Mouse (Mus musculus) thymus, postnatal 14 days (tissue): ENCODE measurements around the gene Cd2.

Experiments
- DNase-seq: peaks from one replicate; pipeline ENCODE4 v3.0.0; 2021

Gene Cd2

DNA sequence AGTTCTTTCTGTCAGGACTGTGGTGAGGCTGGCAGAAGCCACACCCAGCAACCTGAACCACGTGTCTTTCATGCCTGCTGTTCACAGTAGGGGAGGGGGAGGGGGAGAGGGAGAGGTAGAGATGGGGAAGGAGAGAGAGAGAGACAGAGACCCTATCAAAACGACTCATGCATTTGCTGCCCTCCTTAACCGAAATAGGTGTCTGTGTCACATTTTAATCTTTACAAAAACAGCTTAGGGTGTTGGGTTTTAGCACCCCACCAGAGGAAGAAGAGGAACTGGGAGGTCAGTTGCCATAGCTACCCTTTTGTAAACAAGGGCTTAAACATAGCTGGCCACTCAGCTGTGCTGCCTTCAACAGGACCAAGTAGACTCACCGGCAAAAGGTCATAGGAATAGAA is at the start of gene Cd2:
Cd2 (minus strand) TSS at position 29 of the 401 bp plus-strand sequence.
- peak; percentile 78 for DNase-seq

DNA sequence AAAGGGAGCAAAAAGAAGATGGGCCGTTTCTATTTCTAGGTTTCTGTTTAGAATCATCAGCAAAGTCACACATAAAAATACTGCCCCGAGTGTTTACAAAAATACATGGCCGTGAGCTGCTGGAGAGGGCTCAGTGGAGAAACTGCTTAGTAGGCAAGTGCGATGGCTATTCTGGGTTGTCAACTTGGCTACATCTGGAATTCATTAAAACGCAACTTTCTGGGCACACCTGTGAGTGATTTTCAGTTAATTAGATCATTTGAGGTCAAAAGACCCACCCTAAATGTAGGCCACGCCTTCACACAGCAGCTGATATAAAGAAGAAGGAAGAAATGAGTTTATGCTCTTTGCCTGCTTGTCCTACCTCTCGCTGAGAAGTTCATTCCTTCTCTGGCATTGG is 40.9 kb upstream of the Cd2 start:
- no peak for DNase-seq

DNA sequence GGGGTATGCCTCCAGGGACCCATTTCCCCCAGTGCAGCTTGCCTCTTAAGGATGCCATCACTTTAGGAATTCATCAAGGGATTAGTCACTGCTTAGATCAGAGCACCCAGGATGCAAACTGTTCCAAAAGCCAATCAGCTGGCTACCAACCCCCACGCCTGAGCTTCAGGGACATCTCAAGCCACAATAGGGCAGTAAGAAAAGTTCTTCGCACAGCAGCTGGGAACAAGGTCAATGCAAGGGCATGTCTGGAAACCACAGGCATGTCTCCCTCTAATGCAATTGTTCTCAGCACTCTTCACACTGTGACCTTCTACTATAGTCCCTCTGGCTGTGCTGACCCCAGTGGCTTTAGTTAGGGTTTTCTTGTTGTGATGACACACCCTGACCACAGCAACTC is 39.5 kb upstream of the Cd2 start:
- no peak for DNase-seq

DNA sequence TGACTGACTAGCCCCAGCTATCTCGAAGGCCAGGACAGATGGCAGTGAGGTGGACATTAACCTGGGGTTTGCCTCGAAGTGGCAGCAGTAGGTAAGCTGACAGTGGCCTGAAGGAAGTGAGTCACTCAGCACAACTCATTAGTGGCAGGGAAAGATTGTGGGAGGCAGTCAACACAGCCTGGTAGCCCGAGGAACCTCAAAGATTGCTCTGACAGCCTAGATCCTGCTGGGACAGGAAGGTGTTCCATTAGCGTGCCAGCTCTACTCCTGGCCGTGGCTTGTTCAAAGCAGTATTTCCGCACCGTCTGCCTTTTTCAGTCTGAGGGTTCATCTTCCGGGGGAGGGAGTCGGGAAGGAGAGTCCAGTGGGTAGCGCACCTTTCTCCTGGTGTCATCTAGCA is 34.7 kb upstream of the Cd2 start:
- no peak for DNase-seq

DNA sequence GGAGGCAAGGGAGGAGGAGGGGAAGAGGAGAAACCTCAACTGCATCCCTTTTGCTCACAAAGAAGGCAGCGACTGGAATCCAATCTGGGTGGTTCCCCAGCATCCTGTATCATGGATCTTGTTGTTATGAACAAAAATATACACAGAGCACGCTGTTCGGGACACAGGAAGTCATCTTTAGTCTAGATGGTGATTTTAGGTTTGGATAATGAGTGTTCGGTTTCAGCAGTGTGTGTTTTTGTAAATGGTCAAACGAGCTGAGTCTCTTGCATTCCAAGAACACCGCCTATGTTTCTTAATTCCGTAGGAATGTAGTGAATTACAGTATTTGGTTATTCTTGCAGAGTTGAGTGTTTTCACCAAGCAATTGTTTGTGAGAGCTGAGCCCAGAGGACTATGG is 33.1 kb upstream of the Cd2 start:
- DNase-seq: no peak

DNA sequence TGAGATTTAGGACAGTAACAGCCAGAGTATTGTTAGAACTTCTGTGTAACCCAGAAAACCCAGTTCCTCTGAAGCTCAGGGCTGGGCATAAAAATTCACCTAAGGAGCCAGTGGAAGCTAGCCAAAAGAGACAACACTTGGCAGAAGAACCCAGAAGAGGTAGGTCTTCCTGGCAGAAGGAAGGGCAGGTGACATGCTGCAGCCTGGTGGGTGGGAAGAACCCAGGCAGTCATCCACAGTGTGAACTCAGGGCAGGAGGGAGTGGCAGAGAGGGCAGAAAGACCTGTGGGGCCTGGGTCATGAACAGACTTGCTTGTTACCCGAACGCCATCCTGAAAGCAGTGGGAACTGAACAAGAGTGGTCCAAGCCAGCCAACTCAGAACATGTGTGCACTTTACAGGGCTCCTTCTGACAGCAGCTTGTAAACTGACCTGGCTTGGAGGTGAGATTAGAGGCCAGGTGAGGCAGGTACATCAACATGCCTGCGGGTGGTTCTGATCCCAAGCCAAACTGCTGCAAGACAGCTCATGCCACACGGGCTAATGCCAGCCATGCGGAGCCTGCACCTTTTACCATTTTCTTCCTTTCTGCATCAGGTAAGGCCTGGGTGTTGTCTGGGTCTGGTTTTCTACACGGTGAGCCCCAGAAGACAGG is 30.9 kb upstream of the Cd2 start:
- no peak for DNase-seq

DNA sequence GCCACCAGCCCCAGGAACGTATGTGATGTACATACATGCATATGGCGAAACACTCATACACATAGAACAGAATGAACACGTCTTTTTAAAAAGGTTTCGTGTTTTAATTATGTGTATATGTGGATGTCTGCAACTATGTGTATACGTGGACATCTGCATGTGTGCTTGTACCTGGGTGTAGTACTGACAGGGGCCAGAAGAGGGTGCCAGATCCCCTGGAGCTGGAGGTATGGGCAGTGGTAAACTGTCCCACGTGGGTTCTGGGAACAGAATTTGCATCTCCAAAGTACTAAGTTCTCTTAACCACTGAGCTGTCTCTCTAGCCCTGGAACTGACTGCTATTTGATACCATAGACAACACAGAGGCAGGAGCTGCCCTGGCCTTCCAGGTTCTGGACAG is 30.4 kb upstream of the Cd2 start:
- DNase-seq: peak; percentile 76

DNA sequence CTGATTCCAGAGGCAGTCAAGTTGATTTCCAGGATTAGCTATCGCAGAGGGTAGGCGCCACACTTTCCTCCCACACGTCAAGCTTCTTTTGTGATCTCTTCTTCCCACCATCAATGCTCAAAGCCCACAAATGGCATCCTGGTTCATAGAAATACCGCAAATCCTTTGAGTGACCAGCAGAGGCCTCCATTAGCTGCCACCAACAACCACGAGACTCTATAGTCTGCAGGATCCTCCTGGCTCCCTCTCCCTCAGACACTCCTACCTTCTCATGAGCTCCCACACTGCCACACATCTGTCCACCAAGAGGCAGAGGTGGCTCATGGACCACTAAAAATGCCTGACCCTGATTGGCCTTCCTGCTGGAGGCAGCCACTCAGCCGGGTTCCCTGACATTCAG is 27.2 kb upstream of the Cd2 start:
- DNase-seq: no peak

DNA sequence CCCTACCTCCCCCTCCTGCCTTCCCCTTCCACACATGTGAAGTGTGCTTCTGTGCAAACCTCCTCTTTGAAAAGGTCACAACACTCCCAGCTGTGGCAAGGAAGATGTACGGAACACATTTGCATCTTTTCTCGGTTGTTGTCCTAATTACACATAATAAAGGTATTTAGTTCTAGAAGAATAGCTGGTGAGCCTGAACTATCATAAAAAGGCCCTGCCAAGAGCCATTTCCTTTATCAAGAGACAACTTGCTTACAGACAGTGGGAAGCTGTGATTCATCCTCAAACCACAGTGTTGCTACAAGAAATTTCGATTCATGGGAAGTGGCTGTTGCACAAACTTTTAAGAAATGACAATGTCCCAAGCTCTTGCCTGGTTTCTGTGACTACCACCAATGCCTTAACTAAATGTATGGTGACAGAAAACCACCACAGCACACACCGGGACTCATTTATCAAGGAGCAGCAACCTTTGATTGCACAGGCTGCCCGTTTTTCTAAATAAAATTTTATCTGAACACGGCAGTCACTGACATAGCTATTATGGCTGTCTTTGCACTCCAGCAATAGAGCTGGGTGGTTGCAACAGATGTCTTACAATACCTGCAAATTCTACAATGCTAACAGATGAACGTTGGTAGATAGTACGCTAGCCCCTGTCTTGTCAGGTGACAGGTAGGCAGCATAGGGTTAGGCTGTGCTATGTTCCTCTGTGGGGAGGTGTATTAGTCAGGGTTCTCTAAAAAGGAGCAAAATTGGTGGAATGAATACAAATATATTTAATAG is 25.7 kb upstream of the Cd2 start:
- no peak for DNase-seq

DNA sequence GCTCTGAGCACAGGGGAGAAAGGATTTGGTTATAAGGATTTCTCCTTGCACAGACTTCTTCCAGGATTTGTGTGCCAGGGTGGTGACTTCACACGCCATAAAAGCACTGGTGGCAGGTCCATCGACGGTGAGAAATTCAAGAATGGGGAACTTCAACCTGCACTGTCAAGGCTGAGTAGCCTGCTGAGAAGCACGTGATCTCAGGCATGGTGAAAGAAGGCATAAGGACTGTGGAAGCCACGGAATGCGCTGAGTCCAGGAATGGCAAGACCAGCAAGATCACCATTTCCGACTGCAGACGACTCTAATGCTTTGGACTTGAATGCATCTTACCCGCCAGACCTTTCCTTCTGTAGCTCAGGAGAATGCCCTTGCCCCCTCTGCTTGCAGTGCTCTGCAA is 23.2 kb upstream of the Cd2 start:
- no peak for DNase-seq

DNA sequence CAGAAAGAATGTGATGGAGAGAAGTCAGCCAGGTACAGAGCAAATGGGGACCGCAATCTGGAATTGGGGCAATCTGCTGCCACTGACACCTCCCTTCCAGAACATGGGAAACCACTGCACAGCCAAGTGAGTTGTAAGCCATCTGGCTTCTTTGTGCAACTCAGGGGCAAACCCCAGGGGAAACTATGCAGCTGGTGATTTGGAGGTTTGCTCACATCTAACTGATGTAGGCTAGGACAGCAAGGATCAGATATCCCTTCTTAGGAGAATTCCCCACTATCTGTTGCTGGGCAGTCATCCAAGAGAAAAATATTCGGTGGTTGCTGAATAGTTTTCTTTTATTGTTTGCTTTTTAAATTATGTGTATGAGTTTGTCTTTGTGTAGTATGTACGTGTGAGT is 21.9 kb upstream of the Cd2 start:
- DNase-seq: no peak

DNA sequence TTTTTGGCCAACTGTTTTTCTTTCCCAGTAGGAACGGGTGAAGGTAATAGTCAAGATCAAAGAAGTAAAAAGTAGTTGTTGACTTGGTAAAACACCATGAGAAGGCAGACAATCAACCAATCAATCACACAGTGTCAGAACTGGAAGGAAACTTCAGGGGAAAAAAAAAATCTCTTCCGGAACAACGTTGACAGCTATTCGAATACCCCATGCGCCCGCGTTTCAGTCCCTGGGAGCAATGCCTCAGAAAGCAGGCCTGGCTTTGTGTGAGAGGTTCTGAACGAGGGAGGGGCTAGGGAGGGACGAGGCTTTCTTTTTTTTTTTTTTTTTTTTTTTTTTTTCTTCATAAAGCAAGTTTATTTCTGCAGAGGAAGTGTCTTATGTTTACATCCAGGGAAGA is 18.4 kb upstream of the Cd2 start:
- no peak for DNase-seq

DNA sequence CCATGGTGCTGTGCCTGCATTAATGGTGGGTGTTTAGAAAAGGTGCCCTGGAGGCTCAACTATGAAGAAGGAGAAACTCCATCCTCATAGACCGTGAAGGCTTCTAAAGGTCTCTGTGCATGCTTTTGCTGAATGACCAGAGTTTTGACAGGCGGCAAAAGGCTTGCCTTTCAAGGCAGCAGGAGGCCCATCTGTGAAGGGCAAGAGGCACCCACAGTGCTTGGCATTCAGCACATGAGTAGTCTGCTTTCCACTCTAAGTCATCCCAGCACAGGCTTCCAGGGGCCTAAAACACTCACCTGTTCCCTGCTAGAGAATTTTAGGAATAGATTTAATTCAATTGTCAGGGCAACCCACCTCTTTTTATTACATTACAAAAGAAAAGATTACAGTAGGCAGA is 17.3 kb upstream of the Cd2 start:
- DNase-seq: no peak

DNA sequence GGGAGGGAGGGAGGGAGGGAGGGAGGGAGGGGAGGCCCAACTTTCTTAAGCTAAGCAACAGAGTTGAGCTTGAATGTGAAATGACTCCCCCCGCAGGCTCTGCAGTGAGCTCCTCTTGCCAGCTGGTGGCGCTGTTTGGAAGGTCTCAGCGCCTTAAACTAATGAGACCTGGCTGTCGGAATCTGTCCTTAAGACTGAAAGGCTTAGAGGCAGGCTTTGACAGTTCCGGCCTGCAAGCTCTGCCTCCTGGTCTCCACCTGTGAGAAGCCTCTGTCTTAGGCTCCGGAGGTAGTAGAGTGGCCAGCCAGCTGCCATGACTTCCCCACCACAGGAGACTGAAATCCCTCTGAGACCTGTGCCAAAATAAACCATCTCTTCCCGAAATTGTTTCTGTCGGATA is 16.4 kb upstream of the Cd2 start:
- peak; percentile 84 for DNase-seq

DNA sequence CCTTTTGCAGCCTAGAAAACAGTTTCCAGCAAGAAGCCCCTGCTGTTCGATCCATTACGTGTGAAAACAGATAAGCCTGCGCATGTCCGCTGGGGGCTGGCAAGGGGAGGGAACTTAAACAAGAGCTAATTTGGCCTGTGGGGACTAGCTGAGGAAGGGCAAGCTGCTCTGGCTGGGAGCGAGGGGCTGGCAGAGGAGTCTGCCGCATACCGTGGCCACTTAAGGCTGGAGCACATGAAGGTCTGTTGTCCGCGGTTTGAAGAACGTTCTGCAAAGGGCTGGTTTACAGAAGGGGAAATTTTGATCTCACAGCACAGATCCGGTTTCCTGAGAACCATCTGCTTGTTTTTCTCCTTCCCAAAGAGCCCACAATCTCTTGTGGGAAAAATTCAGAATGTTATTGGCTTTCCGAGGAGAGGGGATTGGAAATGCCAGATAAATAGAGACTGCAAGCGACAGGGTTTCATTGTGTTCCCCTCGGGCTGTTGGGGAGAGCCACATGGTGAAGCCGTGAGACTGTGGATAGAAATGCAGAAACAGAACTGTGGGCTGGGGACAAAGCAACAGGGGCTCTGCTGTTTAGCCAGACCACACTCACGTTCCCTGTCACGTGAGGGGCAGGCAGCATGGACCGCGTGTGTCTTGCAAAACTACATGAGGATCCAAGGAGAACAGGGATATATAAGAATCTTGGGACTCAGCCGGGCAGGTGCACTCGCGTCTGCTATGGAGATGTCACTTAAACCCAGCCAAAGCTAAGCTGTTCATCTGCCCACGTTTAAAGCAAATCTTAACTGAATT is 12.7 kb upstream of the Cd2 start:
- peak; percentile 54 for DNase-seq

DNA sequence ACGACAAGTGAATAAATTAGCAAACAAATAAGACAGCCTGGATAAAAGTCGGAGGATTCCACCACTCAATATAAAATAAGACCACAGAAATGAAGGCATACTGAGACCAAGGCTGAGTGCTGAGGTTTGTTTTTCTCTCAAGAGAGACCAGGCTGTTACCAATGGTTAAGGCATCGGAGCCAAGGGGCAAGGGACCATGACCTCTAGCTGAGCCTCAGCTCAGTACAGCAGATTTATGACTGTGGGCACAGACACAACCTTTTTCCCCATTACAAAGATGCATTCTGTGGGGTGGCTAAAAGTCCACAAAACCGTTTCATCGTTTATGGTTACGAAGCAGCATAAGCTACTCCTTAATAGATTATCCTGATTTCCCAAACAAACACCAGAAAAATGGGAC is 11.9 kb upstream of the Cd2 start:
- no peak for DNase-seq

DNA sequence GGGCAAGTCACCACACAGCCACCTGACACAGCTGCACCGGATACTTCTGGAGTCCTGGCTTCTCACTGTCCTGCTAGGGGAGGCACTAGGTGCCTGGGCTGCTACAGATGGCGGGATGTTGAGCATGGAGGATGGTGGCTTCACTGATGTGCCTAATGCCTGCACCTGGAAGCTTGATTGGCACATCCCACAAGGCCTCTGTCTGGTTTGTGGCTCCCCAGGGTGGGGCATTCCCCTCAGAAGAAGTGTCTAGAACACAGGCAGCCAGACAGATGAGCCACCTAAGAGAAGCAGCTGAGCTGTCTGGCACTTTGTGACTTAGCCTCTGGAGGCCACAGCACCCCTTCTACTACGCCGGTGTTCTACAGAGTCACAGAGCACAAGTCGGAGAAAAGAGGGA is 9.5 kb upstream of the Cd2 start:
- peak; percentile 75 for DNase-seq

DNA sequence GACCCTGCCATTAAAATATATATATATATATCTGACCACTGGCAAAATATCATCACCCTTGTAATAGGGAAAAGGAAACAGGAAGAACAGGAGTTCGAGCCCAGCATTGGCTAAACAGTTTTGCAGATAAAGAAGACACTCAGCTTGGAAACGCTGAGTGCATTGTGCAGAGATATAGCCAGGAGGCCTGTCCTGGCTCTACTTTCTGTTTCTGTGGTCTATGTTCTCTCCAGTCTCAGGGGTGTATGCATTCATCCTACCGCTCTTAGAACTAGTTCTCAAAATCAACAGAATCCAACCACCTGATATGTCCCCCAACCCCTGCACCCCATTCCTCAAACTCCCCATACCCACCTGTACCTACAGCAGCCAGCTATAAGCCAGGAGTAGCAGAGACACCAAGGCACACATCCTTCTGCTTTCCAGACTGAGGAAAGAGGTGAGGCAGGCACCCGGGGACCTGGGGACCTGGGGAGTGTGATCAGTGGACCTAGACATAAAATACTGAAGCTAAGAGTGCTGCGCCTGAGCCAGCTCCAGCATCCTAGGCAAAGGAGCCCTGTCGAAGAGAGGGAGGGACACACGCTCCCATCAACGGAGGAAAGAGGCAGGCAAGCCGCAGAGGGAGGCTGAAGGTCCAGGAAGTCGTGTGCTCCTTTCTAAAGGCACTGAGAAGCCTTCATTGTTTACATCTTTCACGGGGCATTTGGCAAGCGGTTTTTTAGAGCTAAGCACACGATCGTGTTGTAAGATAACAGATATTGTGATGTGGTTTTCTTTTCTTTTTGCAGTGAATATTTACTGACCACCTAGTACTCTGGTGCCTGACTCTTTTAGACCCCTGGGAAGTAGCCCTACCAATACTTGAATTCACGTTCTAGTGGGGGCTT is 8.4 kb upstream of the Cd2 start:
- DNase-seq: peak; percentile 62

DNA sequence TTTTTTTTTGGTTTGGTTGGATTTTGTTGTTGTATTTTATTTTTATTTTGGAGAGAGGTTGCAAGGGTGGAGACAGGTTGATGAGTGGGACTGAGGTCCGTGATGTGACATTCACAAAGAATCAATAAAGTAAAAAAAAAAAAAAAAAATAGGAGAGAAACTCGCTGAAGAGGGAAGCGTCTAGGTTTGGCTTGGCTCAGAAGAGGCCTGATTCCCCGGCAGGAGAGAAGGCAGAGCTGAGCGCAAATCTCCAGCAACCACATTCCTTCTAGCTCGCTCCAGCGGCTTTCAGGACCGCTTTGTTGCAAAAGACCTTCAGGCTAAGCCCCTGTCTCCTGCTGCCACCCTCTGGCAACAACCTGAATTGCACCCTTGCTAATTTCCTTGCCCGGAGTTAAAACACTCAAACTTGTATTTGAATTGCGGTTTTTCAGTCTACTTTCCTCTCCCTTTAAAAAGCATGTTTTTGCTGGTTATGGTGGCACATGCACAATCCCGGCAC is 7.7 kb upstream of the Cd2 start:
- peak; percentile 98 for DNase-seq

DNA sequence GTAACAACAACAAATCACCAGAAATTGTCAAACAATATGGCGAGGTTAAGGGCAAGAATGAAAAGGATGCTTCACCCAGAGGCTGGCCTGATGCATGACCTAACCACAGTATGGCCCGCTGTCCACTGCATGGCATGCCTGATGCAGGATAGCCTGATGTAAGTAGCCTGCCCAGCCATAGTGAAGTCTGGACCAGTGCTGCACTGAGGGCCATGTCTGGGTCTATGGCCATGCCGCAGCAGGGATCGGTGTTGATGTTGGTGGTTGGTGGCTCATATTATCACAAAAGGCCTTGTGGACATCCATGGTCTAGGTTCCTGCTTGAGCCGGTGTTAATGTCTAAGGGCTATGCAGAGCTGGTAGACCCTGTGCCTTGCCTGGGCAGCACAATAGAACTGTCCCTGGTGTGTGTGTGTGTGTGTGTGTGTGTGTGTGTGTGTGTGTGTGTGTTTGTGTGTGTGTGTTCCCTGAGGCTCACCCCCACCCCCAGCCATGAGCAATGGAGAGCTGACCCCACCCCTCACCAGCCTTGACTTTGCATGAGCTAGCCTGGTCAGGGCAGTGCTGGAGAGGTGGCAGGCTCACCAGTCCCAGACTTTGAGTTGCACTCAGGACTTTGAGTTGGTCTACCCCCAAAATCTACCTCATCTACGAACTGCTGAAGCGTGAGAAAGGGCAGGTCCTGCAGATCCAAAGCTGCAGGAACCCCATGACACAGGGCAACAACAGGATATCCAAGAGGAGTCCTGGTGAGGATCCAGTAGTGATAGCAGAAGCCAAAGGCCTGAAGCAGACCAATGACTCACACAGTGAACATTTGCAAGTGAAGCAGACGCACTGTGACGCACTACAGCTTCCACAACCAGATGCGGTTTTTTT is 7.0 kb upstream of the Cd2 start:
- peak; percentile 22 for DNase-seq

DNA sequence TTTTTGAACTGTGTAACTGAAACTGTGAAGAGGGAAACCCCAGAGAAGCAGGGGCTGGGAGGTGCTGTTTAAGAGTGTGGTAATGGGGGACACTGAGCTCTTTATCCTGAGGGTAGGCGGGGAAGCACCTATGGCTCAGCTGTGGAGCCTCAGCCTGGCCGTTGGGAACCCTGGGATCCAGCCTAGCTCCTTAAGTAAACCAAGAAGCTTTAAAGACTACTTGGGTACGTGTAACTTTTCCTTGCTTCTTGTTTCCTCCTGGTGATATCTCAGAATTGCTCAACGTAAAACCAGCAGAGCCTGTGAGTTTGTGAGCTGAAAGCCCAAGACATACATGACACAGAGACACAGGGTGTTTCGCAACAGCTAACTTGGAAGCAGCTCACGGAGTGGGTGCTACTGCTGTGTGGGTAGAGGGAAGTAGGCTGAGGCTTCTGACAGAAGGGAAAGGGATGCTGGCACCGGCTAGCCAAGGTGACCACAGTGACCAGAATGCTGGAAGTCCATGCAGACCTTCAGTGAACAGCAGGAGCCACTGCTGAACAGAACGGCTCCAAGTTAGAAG is 5.9 kb upstream of the Cd2 start:
- DNase-seq: peak; percentile 6
